Mouse (Mus musculus) adrenal gland, adult (tissue): ENCODE measurements around the gene Chst12.

ENCODE experiments used
- DNase-seq, 2 experiments: peaks; one replicate each; pipeline ENCODE4 v3.0.0; 2022 to 2023; ENCODE audit warnings: low spot score in 1 of 2; ENCODE audit not compliant: inconsistent age in 2 of 2

Gene Chst12

DNA sequence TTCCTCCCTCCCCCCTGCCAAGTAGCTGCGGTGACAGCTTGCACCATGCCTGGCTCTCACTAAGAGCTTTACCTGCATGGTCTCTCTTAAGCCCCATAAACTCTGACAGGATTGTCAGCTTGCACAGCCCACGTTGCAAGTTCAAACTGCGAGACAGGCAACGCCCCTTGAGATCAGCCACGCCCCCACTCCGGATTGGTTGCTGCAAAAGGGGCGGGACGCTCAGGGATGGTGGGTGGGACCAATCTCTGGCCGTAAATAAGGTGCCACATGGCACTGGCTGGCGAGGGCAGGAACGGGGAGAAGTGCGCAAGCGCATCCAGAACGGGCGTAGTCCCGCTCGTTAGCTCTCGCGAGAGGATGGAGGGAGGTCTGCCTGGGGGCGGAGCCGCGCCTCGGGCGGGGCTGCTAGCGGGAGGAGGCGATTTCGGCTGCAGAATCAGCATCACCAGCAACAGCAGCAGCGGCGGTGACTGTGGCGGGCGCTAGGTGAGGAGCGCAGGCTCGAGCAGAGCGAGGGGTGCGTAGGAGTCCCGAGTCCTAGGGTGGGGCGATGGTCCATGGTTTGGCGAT, at the start of gene Chst12:
Gene Chst12, plus strand, starts transcription at position 343 of the 573 bp plus-strand sequence.
- DNase-seq: peak; percentile 100

- no peak for DNase-seq
Measured at GRCm38 (mm10) chr5:140461476-140461875, 43.9 kb upstream of the Chst12 start.

DNA sequence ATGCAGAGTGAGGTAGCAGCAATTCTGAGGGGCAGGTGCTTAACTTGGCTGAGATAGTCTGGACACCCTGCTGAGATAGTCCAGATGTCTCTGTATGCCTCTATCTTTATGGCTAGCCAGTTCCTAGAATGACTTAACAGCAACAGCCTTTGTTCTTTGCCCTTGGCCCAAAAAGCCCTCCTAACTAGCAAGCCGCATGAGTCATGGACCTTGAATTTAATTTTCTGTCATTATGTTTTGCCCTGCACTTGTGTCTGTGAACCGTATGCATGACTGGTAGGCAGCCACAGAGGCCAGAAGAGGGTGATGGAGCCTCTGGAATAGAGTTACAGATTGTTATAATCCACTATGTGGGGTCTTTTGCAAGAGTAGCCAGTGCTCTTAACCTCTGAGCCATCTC, 42.2 kb upstream of the Chst12 start:
- DNase-seq: peak; percentile 44 to 83

DNA sequence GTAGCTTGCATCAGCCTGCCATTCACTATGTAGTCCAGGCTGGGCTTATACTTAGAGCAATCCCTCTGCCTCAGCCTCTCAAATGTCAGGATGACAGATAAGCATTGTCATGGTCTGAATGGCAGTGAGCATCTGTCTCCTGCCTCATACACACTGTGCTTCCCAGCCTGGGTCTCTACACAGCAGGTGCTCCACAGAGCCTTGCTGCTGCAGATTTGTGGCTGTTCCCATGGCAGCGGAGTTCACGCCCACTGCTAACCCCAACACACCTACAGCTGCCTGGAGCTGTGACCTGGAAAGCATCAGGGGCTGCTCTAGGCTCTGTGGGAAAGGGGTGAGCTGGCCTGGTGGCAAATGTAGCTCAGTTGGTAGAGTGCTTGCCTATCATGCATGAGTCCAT, 40.4 kb upstream of the Chst12 start:
- DNase-seq: no peak

DNA sequence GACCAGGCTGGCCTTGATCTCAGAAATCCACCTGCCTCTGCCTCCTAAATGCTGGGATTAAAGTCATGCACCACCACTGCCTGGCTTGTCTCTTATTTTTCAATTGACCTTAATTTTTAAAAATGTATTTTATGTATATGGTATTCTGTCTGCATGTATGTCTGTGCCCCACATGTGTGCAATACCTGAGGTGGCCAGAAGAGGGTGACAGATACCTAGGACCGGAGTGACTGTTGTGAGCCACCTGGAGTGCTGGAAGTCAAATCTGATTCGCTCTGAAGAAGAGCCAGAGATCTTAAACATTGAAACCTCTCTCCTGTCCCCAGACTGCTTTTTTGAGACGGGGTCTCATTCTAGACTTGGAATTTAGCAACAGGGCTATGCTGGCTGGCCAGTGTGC, 33.0 kb upstream of the Chst12 start:
- no peak for DNase-seq

GRCm38 (mm10) chr5:140481458-140481857, 23.9 kb upstream of the Chst12 start:
- DNase-seq: no peak

DNA sequence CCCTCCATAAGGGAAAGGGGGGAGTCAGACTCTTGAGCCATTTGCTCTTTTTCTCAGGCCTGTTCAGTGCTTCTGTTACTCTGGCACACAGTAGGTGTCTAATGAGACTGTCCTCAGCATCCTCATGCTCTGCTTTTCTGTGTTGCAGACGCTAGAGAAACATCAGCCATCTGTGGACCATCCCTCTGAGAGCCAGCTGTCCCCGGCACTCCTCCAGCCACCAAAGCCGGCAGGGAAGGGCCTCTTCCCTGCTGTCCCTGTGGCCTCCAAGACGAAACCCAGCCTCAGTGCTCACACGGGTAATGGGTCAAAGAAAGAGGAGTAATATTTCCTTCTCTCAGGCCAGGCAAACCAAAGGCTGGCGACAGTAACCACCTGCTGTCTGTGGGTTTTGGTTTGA, 14.2 kb upstream of the Chst12 start:
- no peak for DNase-seq

DNA sequence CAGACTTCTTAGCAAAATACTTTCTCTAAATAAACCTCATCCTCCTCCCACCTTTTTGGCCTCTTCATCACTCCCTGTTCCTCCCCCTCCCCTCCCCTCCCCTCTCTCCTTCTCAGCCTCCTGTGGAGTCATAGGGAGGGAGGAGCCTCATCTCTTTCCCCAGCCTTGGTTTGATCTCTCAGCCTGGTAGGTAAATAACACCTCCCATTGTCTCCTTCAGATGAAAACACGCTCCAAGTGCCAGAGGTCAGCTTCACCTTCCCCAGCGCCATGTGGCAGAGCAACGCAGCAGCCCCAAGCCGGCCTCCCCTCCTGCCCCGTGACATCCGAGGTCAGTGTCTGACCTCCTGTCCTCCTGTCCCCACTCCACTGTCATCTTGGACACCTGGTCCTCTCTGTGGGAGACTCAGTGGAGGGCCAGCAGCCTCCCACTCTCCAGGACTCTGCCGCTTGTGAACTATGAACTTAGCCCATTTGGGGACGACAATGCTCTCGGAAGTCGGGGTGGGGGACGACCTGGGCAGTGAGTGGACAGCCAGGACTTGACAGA, 12.6 kb upstream of the Chst12 start:
- DNase-seq: no peak

DNA sequence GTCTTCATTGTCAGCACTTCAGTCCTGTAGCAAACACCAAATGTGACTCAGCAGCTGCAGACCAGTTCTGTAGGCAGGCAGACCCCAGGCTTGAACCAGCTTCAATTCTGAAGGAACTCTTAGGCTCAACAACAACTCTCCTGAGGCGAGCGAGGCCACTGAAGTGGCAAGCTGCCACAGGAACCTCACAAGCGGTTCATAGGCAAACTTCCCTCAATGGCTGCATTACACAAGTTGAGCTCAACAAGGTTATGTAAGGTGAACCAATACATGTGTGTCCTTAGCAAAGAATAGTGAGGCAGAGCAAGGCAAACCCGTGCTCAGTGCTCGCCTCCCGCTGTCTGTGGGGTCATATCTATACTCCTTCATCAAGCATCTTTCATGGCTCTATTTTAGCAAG, 7.2 kb upstream of the Chst12 start:
- DNase-seq: no peak

GRCm38 (mm10) chr5:140500736-140501135, 4.6 kb upstream of the Chst12 start:
- DNase-seq: no peak

DNA sequence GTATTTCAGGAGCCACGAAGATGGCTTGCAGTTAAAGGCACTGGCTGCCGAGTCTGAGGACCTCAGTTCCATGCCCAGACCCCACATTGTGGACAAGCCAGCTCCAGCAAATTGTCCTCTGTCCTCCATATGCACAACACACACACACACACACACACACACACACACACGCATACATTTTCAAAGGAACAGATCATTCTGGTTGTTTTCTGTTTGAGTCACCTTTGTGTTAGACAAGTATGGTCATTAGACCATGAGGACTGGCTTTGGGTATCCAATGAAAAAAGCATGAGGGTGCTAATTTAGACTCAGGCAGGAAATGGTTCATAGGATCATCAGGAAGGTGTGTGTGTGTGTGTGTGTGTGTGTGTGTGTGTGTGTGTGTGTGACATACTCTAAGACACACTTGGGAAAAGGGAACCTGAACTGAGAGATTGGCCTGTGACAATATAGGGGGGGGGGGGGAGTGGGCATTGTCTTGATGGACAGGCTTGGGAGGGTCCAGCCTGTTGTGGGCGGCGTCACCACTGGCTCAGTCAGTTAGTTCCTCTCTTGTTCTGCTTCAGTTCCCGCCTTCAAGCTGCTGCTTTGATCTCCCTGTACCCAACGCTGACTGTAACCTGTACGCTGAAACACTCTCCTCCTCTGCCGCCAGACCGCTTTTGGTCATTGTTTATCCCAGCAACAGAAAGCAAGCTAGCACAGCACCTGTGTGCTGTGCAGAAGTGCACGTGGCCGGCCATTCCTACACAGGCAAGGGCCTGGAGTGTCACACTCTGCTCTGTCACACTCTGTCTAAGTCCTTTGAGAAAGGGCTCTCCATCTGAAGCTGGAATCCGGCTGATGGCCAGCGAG, 3.1 kb upstream of the Chst12 start:
- no peak for DNase-seq

DNA sequence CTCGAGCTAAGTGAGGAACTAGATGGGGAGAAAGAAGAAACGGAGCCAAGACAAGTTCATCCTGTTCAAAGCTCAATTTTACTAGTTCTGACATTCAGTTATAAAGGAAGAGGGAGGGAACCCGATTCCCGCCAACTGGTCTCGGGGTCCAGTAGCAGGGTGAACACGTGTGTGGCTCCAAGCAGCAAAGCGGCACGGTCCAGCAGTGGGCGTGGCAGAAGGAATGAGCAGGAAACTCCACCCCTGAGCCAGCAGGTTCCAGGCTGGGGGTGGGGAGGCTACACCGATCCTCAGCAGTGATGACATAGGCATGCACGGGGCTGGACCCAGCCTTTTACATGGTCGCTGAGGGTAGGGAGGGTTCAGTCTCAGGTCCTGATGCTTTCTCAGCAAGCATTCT, 2.4 kb upstream of the Chst12 start:
- peak; percentile 69 to 83 for DNase-seq

DNA sequence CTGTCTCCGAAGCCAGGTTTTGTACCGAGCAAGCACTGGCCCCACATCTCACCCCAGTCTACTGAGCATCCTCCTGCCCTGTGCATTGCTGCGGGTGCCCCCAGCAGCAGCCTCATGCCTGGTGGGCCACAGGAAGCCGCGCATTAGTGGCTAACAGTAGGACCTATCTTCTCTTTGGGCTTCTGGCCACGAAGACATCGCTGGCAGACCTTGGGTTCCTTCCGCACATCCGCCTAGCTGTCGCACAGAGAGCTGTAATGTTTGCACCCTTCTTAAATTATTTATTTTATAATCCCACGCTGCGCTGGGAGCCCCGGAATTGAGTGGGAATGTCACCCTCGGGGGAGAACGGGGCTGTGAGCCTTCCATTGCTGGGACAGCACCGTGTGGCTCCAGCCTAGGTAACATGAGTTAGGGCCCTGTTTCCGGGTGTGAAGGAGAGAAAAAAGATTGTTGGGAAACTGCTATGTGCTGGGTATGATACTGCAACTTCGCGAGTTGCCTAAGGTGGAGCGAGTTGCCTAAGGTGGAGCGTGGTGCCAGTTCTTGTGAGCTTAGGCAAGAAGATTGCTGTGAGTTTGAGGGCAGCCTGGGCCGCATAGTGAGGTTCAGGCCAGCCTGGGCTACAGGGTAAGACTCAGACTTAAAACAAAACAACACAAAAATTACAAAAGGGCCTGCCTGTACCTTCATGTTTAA, 895 bp downstream of the Chst12 start:
- DNase-seq: peak in 1 of 2 experiments; percentile 40

GRCm38 (mm10) chr5:140507466-140508208, 2.3 kb downstream of the Chst12 start:
- no peak for DNase-seq

DNA sequence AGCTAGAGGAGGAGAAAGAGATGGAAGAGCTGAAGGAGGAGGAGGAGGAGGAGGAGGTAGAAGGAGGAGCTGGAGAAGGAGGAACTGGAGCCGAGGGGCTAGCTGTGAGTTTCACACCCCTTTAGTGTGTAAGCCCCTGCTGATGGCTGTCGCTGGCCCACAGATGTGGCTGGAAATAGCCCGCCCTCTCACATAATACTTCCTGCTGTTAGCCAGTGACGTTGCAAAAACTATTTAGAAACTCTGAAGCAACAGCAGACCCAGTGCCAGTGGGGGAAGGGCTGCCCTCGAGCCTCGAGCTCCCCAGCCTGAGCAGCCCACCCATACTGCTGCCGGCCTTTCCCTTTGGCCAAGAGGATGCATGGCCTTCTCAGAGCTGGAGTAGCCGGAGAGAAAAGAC, 3.3 kb downstream of the Chst12 start:
- DNase-seq: peak; percentile 23 to 60

- DNase-seq: no peak
Measured at GRCm38 (mm10) chr5:140509204-140509603, 3.9 kb downstream of the Chst12 start.

DNA sequence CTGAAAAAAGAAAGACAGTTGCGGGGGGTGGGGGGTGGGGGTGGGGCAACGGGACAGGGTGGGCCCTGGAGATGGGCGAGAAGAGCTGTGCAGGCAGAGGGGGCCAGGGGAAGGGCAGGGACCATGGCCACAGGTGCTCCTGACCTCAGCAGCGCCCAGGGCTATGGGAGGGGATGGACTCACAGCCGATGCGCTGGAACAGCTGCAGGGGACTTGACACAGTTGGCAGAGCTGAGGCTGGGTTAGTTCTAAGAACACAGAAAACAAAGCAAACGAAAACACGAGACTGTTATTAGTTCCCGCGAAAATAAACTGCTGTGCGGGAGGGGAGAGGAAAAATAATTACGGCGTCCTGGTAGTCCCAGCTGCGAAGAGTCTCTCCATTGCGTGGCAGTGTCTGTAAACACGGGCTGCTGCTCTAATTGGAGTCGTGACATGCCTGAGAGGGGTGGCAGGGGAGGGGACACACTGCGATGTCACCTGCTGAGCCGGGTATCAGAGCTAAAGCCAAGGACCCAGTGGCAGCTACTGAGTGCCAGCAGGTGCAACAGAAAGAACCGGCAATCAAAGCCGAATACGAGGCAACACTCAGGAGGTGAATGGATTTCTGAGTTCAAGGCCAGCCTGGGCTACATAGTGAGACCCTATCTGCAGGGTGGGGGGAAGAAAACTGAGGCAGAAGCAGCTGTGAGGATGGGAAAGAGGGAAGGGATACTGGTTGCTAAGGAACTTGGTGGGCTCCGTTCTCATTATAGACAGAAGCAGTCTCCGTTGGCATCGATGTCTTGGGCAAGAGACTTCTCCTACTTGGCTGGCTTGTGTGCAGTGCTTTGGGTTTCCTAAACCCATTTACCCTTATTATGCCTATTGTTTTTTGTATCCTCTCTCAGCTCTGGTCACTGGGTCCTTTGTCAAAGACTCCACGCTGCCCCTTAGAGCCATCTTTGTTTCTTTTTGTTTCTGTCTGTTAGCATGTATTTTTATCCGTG, 5.0 kb downstream of the Chst12 start:
- DNase-seq: no peak

DNA sequence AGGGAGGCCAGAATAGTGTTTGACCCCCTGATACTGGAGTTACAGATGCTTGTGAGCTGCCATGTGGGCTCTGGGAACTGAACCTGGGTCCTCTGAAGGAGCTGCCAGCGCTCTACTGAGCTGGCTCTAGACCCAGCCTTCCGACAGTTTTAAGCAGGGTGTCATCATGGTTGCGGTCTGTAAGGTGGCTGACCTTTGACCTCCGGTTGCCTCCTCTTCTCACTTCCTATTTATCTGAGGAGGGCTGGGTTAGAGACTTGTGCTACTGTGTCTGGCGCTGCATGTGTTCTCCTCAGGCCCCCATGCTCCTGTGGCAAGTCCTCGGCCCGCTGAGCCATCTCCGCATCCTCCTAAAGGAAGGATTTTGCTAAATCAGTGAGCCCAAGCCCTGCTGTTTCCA, 8.6 kb downstream of the Chst12 start:
- peak in 1 of 2 experiments; percentile 27 for DNase-seq

DNA sequence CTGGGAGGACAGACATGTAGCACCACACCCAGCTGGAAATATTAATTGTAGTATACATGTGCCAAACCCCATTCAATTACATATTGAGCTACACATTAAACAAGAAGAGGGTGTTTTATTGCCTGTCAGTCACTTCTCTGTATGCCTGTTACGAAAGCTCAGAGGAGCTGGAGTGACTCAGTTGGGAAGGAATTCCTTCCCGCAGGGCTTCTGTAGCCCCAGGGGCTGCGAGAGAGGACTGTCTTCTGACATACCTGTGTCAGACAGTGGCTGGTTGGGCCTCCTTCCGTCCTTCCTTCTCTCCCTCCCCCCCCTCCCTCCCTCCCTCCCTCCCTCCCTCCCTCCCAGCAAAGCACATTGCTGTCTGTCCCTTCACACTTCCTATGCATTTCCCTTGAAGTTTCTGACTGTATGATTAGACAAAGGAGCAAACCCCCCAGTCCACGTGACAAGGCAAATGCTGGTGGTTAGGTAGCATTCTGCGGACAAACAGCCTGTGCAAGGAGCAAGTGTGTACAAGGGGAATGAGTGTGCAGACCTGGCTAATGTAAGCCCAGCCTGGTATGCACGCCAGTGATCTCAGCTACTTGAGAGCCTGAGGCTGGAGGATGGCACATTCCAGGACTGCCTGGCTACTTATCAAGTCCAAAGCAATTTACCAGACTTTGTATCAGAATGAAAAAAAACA, 9.6 kb downstream of the Chst12 start:
- no peak for DNase-seq
